Mouse (Mus musculus) G1E-ER4 (cell line): ENCODE measurements around the gene Hnrnpa3. TPM values are rescaled to one million over a fixed set of nuclear protein-coding genes. Genes with fewer than 3 reads are reported as not detected.

Source experiments
- GATA1 ChIP-seq: IDR thresholded peaks from one replicate; pipeline ENCODE4 v1.8.0; 2012; ENCODE audit warnings: low read length, inconsistent platforms
- polyA plus RNA-seq: library from polyadenylated mRNA; stranded (reverse); fragments of >175 nt; gene quantifications from 2 replicates; pipeline ENCODE4 v1.2.3, GENCODE M21; 2012

Hnrnpa3 gene
- polyA plus RNA-seq, result 242 and 253 TPM in 2 replicates

DNA sequence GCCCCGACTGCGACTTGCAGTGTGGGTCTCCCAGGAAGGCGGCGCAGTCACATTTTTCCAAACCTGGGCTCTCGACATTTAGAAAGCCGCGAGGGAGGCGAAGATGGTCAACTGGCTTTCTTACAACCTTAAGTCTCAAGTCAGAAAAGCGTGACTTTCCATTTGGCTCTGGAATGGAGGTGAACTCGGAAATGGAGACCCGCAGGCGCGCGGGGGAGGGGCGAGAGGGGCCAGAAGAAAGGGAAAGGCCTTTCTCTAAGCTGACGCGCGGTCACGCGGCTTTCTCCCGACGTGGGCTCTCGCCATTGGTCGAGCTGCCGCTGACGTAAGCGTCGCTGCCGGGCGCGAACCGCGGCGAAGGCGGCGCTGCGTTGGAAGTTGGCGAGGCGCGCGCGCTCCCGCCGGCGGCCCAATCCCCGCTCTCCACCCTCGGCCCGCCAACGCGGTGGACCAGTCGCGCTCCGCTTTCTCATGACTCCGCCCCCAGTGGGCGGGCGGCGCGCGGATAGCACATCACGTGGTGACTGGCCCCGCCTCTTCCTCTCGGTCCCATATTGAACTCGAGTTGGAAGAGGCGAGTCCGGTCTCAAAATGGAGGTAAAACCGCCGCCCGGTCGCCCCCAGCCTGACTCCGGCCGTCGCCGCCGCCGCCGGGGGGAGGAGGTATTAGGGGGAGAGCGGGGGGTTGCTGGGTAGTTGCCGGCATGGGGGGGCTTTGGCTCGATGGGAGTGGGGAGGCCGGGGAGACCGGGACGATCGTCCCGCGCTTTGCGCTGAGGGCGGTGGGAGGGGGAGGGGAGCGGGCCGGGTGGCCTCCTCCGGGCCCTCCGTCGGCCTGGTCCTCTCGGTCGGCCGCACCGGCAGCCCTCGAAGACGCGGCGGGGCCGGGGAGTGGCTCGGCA is at the start of gene Hnrnpa3:
TSS of gene Hnrnpa3 (plus strand) at position 535 of the 902 bp plus-strand sequence.
- no peak for TF ChIP-seq GATA1

DNA sequence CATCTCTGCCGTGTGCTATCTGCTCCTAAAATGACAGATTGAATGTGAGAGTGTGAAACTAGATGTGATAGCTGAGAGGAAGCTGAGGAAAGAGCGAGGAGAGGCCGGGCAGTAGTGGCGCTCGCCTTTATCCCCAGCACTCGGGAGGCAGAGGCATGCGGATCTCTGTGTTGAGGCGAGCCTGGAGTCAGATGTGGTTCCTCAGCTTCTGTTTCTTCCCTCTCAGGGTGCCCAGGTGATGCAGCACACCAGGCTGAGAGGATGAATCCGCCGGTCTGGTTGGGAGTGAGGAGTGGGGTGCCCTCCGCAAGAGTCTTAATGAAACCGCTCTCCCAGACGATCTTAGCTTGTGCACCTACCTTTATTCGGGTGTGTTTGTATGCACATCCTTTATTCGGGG is 49.1 kb upstream of the Hnrnpa3 start:
- no peak for TF ChIP-seq GATA1

DNA sequence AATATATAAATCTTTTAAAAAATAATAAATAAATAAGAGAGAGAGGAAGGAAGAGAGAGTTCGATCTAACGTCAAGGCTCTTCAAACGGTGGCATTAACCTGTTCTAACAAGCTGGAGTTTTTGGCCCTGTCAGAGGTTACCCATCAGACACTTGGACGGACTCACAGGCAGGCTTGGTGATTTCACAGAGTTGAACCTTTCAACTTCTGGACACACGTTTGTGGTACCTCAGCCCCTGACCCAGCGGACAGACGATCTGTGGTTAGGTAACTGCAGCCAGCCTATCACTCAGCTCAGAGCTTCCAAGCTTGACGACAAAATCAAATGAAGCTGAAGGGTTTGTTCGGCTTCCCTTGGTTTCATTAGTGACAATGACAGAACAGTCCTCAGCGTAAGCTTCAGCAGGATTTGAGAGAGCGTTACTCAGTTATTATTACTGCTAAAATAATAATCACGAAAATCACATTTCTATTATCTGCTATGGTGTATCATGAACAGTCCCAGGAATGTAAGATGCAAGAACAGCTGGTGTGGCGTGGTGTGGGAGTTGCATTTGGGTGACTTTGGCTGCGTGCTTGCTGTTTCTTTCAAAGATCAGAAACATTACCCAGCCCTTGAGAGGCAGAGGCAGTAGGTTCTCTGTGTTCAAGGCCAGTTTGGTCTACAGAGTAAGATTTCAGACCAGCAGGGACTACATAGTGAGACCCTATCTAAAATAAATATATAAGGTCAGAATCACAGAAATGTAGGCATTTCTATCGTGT is 47.8 kb upstream of the Hnrnpa3 start:
- TF ChIP-seq GATA1, result no peak

DNA sequence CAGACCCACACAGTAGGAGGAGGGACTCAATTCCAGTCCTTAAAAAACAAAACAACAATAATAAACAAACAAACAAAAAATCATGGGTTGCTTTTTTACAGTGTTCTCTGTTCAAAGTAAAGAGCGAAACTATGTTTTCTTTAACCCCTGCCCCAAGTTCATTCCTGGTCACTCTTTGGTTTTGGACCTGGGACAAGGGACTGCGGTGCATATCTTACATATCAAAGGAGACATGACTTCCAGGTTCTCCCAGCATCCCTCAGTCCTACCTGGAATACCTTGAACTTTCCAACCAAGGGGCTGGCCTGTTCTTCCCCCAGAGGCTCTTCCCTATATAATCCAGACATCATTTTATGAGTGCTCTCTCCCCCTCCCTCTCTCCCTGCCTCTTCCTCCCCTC is 47.1 kb upstream of the Hnrnpa3 start:
- TF ChIP-seq GATA1, result no peak

DNA sequence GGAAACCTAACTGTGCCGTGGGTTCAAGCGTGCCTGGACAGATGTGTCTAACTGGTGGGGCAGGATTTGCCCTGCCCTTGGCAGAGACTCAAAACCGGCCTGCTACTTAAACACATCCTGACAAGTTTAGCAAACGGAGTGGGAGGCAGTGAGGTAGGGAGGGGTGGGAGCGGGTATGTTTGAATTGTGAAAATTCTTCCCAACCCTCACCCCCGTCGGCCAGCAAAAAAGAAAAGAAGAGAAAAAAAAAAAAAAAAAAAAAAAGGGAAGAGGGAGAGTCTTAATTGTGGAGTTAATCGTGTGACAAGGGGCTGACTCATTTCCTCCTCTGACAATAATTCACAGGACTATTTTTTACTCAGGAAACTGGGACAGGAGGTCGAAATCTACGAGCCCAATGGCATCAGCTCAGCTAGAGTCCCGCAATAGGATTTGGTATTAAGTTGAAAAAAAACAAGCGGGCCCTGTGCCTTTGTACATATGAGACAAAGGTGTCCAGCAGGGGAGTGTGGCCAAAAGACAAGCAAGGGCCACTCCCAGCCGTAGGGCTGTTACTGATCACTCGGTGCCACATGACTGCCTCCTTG is 46.0 kb upstream of the Hnrnpa3 start:
- no peak for TF ChIP-seq GATA1

DNA sequence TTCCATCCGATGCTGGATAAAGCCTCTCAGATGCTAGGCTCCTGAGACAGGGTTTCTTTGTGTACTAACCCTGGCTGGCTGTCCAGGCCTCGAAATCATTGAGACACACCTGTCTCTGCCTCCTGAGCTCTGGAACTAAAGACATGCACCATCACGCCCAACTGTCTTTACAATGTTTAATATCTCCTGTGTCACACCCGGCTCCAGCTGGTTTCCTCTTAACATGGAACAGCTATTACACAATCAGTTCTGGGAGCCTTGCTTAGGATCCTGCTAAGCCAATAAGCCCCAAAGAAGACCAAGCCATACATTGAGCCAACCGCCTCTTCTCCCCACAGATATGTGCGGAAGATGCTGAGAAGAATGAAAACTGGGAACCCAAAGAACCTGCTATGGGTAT is 44.5 kb upstream of the Hnrnpa3 start:
- no peak for TF ChIP-seq GATA1

DNA sequence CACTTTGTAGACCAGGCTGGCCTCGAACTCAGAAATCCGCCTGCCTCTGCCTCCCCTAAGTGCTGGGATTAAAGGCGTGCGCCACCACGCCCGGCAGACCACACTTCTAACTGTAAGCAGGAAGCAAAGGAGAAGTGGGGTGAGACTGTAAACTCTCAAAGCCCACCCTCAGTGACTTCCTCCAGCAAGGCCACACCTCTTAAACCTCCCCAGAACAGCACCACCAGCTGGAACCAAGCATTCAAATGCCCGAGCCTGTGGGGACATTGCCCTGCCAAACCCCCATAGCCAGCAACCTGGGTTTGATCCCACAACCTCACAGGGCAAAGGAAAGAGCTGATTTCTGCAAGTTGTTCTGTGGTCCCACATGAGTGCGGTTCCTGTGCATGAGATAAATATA is 42.1 kb upstream of the Hnrnpa3 start:
- TF ChIP-seq GATA1, result no peak

DNA sequence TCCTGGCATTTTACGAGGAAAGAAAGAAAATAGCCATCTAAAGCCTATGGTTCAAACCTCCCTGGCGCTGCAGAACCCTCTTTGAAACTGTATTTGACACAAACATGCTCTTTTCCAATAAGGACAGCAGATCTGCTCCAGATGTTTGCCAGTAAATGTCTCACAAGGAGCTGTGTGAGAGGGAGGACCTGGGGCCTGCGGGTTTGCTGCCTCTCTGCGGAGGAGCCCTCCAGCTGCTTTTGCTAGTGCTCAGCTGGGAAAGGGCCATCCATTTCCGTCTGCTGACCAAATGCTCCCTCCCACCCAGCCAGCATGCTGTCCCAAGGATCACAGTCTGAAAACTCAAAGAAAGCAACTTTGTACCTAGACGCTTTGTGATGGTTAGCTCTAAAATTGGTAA is 40.3 kb upstream of the Hnrnpa3 start:
- TF ChIP-seq GATA1, result no peak

DNA sequence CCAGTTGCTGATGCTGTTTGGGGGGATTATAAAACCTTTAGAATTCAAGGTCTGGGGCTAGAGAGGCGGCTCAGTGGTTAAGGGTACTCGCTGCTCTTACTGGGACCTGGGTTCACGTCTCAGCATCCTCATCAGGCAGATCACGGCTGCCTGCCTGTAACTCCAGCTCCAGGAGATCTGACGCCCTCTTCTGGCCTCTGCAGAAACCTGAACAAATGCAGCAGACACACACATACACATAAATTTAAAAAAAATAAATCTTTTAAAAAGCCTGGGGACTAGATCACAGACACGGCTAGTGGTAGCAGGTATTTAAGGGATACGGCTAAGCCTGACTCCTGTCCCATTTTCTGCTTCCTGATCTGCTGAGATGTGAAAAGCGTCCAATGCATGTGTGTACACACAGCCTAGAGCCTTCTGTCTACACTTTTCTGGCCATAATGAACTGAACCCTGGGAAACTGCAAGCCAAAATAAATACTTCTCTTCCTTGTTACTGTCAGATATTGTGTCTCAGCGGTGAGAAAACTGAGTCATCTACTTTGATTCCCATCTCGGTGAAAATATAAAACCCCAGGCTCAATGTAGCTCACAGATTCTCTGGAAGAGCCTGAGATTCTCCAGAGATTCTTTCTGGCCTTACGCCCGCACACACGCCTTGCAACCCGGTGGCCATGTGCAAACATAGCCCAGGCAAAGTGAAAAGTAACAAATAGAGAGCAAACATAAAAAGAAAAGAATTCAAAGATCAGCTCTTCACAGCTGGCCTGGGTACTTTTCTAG is 37.0 kb upstream of the Hnrnpa3 start:
- no peak for TF ChIP-seq GATA1

DNA sequence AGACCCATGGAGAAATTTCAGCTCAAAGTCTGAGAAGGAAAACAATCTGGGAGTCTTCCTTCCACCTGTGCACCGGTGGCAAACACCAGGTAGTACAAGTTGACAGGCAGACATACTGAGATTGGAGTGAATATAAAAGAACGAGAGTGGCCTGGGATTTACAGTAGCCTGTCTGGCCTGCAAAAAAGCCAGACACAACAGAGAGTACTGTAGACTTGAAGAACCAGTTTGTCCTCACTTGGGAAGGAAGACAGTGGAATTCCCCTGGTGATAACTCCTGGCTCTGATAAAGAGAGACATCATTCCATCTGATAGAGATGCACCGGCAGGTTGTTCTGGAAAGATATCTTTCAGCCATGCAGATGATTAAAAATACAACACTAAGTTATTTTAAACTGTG is 34.0 kb upstream of the Hnrnpa3 start:
- no peak for TF ChIP-seq GATA1

DNA sequence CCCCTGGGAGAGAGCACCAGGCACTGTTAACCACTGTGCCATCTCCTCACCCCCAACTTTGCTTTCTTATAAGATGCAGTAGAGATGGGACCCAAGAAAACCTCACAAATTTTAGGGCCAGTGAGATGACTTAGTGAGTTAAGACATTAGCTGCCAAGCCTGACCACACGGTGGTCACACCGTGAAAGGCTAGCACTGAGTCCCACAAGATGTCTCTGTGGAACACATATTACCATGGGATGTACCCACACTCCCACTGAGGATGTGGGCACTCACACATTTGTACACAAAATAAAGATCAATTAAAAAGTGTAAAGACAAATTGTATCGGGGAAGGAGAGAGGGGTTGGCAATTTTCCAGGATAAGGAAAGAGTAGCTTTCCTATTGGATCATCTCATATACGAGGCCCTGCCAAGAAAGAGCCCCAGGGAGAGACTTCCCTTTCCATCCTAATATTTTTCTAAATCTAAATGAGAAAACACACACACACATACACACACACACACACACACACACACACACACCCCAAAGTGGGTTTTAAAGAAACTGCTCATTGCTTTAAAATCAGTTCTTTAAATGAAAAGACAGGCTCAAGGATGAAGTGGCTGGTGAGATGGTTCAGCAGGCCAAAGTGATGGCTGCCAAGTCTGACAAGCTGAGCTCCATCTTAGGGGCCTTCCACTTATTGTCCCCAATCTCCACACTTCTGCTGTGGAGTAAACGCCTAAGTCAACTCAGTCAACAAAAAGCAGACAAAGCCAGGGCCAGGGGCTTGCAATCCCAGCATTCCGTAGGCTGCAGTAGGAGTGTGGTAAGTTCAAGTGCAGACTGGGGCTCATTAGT is 32.2 kb upstream of the Hnrnpa3 start:
- TF ChIP-seq GATA1, result no peak

DNA sequence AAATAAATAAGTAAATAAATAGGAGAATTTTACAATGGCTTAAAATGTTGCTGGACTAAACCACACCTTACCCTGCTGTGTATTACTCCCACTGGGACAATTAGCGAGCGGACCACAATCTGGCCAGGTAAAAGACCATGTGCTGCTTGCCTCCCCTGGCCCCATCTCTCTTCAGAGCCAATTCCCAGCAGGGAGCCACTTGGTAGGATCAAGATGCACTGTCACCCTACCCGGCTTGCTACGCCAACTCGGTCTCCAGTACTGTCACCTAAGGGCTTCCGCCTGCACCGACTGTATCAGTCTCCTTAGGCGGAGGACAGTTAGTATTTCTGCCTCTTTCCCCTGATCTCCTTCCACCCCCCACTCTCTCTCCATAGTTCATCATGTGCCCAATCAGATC is 30.6 kb upstream of the Hnrnpa3 start:
- no peak for TF ChIP-seq GATA1

DNA sequence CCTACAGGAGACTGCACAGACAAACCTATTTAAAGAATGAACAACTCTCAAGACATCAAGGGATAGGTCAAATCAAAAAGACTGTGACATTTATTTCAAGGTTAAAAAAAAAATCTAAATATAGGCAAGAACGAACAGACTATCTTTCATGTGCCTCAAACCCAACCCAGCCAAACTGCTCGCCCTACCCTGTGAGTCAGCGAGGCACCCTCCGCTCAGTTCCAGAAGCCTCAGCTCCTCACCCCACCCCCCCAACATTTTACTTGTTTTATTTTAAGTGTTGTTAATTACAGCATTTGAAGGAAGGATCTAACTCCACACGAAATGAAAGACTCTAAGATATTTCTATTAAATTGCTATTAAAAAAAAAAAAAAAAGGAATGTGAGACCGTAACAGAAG is 27.6 kb upstream of the Hnrnpa3 start:
- no peak for TF ChIP-seq GATA1

DNA sequence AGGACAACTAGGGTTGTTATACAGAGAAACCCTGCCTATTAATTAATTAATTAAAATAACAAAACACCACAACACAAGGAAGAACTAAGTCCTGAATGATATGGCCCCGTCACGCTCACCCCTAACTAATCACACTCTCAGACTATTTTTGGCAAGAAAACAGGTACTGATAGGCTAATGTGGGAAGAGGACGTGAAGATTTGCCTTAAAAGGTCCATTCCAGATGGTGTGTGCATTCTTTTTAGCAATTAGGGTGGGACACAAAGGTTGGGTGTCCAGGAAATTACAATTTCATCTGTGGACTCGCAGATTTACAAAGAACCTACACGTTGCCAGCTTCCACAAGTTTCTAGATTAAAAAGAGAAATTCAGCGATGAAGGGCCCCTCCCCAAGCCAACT is 27.0 kb upstream of the Hnrnpa3 start:
- TF ChIP-seq GATA1, result no peak

DNA sequence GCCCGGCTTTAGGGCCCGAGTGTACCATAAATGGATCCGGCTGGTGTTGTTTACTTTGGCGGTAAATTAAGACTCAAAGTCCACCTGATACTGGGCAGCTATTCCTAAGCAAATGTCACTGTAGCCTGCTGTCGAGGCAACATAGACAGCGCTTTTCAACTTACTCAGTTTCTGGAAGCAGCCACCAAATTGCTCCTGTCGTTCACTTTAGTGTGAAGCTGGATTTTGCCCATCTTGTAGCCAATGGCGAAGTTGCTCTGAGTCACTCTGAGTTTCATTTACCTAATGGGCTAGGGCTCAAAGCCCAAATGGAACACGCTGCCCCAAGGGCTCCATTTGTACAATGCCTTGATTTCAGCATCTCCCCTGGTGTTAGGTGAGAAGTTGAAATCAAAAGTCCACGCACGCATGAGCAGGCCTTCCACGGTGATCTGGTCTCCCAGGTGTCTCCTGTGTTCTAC is 26.3 kb upstream of the Hnrnpa3 start:
- TF ChIP-seq GATA1, result no peak

DNA sequence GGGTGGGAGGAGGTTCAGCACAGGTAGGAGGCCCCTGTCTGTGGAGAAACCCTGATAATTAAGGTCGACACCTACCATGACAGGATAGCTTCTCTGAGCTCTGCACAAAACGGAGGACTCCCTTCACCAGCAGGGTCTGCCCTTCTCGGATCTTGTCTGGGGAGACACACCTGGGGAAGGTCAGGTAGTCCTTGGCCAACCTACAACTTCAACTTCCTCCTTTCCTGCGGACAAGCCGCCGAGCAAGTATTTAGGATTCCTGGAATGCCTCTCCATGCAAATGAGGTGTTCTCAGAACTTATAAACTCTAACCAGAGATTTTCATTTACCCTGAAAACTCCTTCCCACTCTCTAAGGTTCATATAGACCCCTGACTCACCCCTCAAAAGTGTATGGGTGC is 25.7 kb upstream of the Hnrnpa3 start:
- TF ChIP-seq GATA1, result no peak
